Mouse (Mus musculus) erythroblast, embryonic 14.5 days (primary cell): ENCODE data around the gene Cyb5r2.

Experiments
- GATA1 ChIP-seq: IDR thresholded peaks from 2 replicates; pipeline ENCODE4 v1.6.1; 2012; ENCODE audit warnings: low read length, inconsistent platforms, mixed read lengths
- TAL1 ChIP-seq: IDR thresholded peaks from 3 replicates; pipeline ENCODE4 v1.6.1; 2012; ENCODE audit warnings: low read length, inconsistent platforms, mixed read lengths

DNA sequence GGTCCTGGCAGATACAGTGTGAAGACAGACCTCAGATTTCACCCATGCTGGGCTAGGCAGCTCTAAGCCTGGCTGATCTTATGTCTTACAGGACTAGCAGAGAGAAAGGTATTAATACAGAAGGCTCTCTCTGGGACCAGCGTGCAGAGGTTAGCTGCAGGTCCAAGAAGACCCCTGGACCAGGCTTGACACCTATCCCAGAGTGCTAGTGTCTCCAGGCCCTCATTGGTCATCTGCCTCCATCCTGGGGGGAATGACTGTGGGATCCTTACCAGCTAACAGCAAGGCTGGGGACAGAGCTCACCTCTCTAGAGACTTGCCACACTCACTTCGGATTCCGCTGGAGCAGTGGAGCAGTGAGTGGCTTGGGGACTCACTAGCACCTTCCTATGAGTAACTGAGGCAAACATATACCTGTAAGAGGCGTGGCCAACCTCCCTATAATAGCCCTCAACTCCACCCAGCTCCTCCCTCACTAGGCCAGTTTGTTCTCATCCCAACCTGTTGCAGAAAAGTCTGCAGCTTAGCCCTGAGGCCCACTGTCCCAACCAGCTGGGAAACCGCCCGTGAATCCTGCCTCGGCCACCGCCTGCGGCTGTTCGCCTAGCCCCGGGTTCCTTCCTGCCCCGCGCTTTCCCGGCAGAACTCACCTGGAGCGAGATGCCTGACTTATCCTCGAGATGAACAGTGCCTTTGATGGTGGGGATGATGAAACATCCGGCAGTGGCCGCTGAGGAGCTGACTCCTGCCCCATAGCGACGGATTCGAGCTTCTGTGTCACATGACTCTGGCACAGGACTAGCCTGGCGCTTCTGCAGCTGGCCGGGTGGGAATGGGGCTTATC lies at the start of gene Cyb5r2:
- TF ChIP-seq GATA1 (no peak), TAL1 (no peak)
